Mouse (Mus musculus) C3H10T1/2 (cell line): ENCODE measurements around the gene Fbxo3. TPM values are rescaled to one million over a fixed set of nuclear protein-coding genes. Genes with fewer than 3 reads are reported as not detected.

ENCODE experiments used
- polyA plus RNA-seq, 2 experiments: library from polyadenylated mRNA; unstranded; fragments of >200 nt; fragmentation: generic; extraction: Trizol; gene quantifications; one replicate each; pipeline ENCODE4 v1.2.1; 2012; ENCODE audit warnings: missing spikeins in 2 of 2

The Fbxo3 gene
- polyA plus RNA-seq, result 10 to 100 TPM in 1 of 2 experiments, under 1 TPM in 1; 0.61 to 10.9 TPM

DNA sequence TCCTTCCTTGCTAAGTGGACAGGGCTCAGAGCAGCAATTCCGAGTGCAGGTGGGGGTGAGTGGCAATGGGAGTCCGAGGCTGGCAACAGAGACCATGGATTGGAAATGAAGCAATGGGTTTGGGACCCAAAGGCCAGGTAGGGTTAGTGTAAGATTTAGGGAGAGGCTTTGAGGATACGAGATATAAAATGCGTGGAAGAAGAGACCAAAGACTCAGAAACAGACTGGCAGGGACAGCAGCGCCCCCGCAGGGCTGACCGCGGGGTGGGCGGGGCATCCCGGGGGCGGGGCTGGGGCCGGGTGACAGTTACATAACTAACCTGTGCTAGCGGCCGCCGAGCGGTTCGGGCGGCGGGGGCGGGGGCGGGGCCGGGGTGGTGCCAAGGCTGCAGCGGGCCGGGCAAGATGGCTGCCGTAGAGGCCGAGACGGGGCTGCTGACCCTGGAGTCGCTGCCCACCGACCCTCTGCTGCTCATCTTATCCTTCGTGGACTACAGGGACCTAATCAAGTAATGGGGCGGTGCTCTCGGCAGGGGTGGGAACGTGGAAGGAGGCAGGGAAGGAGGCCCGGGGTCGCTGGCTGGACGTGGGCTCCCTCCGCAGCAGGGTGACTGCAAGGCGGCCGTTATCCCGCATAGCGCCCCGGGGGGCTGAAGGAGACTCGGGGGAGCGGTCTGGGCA lies at the start of gene Fbxo3:
Gene Fbxo3 (plus strand): TSS at position 264 of the 681 bp plus-strand sequence.

DNA sequence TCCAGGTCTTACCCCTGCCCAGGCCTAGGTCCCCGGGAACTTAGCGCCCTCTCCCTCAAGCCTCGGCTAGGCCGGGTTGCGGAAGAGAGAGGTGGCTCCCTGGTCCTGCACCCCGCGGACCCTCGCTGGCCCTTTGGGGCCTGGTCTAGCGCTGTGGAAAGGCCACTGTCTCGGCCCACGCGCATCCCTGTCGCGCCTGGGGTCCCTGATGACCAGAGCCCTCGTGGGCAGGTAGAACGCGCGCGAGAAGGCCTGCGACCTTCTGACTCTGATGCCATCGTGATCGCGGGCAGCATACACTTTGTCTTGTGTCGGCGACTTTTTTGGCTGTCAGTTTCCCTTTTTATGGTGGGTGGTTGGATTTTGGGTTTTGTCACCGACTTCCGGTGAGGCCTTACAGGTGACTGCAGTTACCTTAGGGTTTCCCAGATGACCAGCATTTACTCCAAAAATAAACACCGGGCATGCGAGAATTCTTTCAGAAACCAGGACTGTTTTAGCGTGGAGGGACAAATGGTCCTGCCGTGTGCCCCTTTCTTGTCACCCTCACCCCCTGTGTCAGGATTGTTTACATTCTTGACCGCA lies 710 bp downstream of the Fbxo3 start, which contains the start of gene 4931422A03Rik:
Gene 4931422A03Rik (minus strand): TSS at position 223 of the 585 bp plus-strand sequence.

DNA sequence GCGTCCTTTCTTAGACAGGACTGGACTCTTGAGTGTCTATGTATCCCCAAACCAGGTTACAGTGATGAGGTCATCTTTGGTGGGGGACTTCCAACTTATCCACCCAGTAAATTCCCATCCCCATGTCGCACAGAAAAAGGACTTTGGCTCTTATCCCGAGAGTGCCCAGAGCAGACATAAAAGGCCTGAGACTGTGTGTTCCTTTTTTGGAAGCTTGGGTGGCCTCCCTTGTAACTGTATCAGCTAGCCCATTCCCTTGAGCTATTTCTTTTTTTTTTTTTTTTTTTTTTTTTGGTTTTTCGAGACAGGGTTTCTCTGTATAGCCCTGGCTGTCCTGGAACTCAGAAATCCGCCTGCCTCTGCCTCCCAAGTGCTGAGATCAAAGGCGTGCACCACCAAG lies 38.0 kb downstream of the Fbxo3 start, which contains the start of gene Gm10912:
Gene Gm10912 (plus strand): TSS at position 301 of the 400 bp plus-strand sequence.

DNA sequence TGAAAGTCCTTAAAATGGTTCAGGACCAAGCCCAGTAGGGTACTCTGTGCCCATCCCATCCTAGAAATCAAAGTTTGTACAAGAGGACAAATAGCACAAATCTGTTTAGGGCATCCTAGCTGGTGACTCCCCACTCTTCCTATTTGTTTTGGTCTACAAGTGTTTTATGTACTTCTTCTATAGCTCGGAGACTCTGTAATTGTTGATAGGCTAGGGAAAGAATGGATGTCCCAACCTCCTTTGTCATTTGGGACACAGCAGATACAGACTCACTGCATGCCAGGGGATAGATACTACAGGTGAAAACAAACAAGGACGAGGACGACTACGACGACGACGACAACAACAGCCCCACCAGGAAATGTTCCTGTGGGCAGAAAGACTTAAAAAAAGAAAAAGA lies 40.9 kb downstream of the Fbxo3 start, which contains the start of gene Gm10799:
Gene Gm10799 (minus strand): TSS at position 101 of the 400 bp plus-strand sequence.

DNA sequence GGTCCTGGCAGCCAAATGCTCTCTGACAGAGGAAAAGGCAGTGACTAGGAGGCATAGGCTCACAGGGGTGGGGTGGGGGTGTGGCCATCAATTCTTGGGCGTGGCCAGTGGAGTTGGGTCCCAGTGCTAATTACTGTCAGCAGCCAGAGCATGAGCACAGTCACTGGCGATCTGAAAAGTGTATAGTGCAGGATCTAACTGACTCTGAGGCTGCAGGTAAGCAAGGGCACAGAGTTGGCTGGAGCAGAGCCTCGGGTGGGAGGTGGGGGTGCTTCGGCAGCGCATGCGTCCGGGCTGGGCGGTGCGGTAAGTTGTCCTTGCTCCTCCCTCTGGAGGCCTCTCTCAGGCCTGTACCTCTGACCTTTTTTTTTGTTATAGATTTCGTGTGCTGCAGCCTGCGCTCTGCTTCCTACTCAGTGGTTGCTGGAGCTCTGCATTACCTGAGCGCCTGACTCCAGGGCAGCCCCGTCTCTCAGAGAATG lies 42.2 kb downstream of the Fbxo3 start, which contains the start of gene Cd59b:
Gene Cd59b (plus strand): TSS at position 146 of the 482 bp plus-strand sequence.

DNA sequence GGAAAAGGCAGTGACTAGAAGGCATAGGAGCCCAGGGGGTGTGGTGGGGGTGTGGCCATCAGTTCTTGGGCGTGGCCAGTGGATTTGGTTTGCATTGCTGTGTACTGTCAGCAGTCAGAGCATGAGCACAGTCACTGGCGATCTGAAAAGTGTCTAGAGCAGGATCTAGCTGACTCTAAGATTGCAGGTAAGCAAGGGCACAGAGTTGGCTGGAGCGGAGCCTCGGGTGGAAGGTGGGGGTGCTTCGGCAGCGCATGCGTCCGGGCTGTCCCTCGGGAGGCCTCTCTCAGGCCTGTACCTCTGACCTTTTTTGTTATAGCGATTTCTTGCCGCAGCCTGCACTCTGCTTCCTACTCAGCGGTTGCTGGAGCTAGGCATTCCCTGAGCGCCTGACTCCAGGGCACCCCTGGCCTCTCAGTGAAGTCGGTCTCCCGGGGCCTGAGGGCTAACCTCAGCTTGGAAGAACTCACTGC lies 68.3 kb downstream of the Fbxo3 start, which contains the start of gene Cd59a:
Gene Cd59a (plus strand): TSS at position 61 of the 473 bp plus-strand sequence.

Other genes with a start within 250 kb of the Fbxo3 start
- gene Caprin1, start 230.1 kb upstream of the Fbxo3 start, polyA plus RNA-seq, result 10 to 100 TPM in 1 of 2 experiments, 1 to 10 TPM in 1; 9.3 to 78.4 TPM
- gene Lmo2, start 69.7 kb upstream of the Fbxo3 start, polyA plus RNA-seq, result under 1 TPM in 1 of 2 experiments, not detected in 1; 0.06 TPM
- gene 4931422A03Rik, start 640 bp downstream of the Fbxo3 start, polyA plus RNA-seq, result under 1 TPM; 0.02 to 0.37 TPM
- gene Gm10912, start 38.1 kb downstream of the Fbxo3 start, polyA plus RNA-seq, result under 1 TPM in 1 of 2 experiments, not detected in 1; 0.04 TPM
- gene Gm10799, start 40.8 kb downstream of the Fbxo3 start, polyA plus RNA-seq, result not detected
- under 1 TPM in 1 of 2 experiments, not detected in 1; 0.21 TPM for gene Cd59b, start 42.1 kb downstream of the Fbxo3 start, polyA plus RNA-seq
- 10 to 100 TPM in 1 of 2 experiments, under 1 TPM in 1; 0.55 to 11.3 TPM for gene Cd59a, start 68.1 kb downstream of the Fbxo3 start, polyA plus RNA-seq
- gene A930018P22Rik, start 95.0 kb downstream of the Fbxo3 start, polyA plus RNA-seq, result not detected